Mouse (Mus musculus): ENCODE measurements at regions not wholly inside any gene's neighbourhood (a gene's known extent, or its start where the extent isn't known, plus 50 kb on each side); places are given as distances from the start of the nearest gene placed in this dataset.

GRCm38 (mm10) chr7:137742297-137742751 lies 304.9 kb downstream of the Glrx3 start:
- no peak overlapping the region for H3K9ac ChIP-seq (replicated peaks)
- DNase-seq (ENCODE audit: low read depth in 3 of 3, low spot score in 3 of 3) = no peak
- no peak for TF ChIP-seq CTCF (IDR thresholded peaks at IDR 0.05; ENCODE audit: low read depth)
- TF ChIP-seq EP300 (IDR thresholded peaks at IDR 0.05; ENCODE audit: low read depth) = no peak
- H3K27ac ChIP-seq = no peak overlapping the region
- no peak overlapping the region for H3K4me2 ChIP-seq (ENCODE audit: low read depth)
- ATAC-seq (ENCODE audit: insufficient read depth) = no peak
- no peaks in the 10 kb centered on the region for H3K9me3 ChIP-seq (ENCODE audit: control insufficient read depth, low read length)
- 48% methylated on average over 7 of the region's 7 CpGs for WGBS (ENCODE audit: insufficient replicate concordance)
- H3K36me3 ChIP-seq (replicated peaks; ENCODE audit: control insufficient read depth, insufficient read depth, low read depth) = no peaks in the 10 kb centered on the region
- no peaks in the 10 kb centered on the region for H3K4me1 ChIP-seq (replicated peaks; ENCODE audit: control insufficient read depth in 2 of 2, insufficient read depth in 2 of 2, low read length in 1 of 2)
- H3K27me3 ChIP-seq (ENCODE audit: control insufficient read depth, insufficient read depth, low read length) = no peaks in the 10 kb centered on the region
- no peak overlapping the region for H3K4me3 ChIP-seq (ENCODE audit: insufficient read depth in 1 of 2, low read depth in 2 of 2, low read length in 2 of 2)

DNA sequence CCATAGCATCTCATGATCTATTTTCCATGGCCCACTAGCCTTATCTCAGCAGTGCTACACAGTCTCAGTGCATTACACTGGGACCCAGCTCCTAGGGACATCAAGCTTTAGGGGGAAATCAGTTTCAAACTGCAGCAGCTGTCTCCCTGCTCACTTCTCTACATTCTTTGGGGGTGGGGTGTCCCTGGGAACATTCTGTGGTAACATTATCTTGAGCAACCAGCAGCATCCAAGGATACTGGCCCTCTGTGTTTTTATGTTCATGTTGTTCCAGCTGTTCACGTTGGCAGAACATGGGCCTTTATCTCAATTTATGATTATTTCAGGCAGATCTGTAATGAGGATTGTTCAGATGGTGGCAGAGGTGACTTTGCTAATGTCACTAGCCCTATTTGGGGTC lies 308.2 kb downstream of the Glrx3 start:
- Histone ChIP-seq H3K4me3 (ENCODE audit: insufficient read depth in 1 of 2, low read depth in 2 of 2, low read length in 2 of 2) (no peak overlapping the region), H3K4me2 (ENCODE audit: low read depth) (no peak overlapping the region), H3K9ac (replicated peaks) (no peak overlapping the region), H3K4me1 (replicated peaks; ENCODE audit: control insufficient read depth in 2 of 2, insufficient read depth in 2 of 2, low read length in 1 of 2) (no peaks in the 10 kb centered on the region), H3K36me3 (replicated peaks; ENCODE audit: control insufficient read depth, insufficient read depth, low read depth) (no peaks in the 10 kb centered on the region), H3K27ac (no peak overlapping the region), H3K9me3 (ENCODE audit: control insufficient read depth, low read length) (no peaks in the 10 kb centered on the region), H3K27me3 (ENCODE audit: control insufficient read depth, insufficient read depth, low read length) (no peaks in the 10 kb centered on the region)
- no peak for DNase-seq (ENCODE audit: low read depth in 3 of 3, low spot score in 3 of 3)
- no peak for ATAC-seq (ENCODE audit: insufficient read depth)
- no peak for TF ChIP-seq CTCF (IDR thresholded peaks at IDR 0.05; ENCODE audit: low read depth)
- no peak for TF ChIP-seq EP300 (IDR thresholded peaks at IDR 0.05; ENCODE audit: low read depth)
- WGBS (ENCODE audit: insufficient replicate concordance) = 68% methylated on average over 1 of the region's 1 CpGs

DNA sequence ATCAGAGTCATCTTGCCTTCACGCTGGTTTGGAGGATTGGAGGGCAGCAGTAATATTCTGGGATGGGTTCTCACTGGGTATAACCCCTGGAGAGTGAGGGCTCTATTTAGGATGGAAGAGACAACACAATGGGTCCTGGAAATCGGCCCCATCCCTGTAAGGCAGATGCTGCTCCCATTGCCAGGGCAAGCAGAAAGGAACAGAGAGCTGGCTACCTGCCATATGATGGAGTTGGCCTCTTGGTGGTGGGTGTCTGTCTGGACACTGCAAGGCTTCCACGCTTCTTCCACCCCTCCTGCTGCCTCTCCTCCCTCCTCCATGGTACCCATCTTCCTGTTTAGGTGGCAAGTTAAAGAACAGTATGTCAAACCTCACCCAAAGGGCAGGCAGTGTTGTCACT lies 308.6 kb downstream of the Glrx3 start:
- TF ChIP-seq CTCF (IDR thresholded peaks at IDR 0.05; ENCODE audit: low read depth) (no peak), EP300 (IDR thresholded peaks at IDR 0.05; ENCODE audit: low read depth) (no peak)
- Histone ChIP-seq H3K27ac (no peak overlapping the region), H3K4me1 (replicated peaks; ENCODE audit: control insufficient read depth in 2 of 2, insufficient read depth in 2 of 2, low read length in 1 of 2) (no peaks in the 10 kb centered on the region), H3K9ac (replicated peaks) (no peak overlapping the region), H3K9me3 (ENCODE audit: control insufficient read depth, low read length) (no peaks in the 10 kb centered on the region), H3K4me3 (ENCODE audit: insufficient read depth in 1 of 2, low read depth in 2 of 2, low read length in 2 of 2) (no peak overlapping the region), H3K36me3 (replicated peaks; ENCODE audit: control insufficient read depth, insufficient read depth, low read depth) (no peaks in the 10 kb centered on the region), H3K4me2 (ENCODE audit: low read depth) (no peak overlapping the region), H3K27me3 (ENCODE audit: control insufficient read depth, insufficient read depth, low read length) (no peaks in the 10 kb centered on the region)
- 41% methylated on average over 3 of the region's 3 CpGs for WGBS (ENCODE audit: insufficient replicate concordance)
- ATAC-seq (ENCODE audit: insufficient read depth) (no peak), DNase-seq (ENCODE audit: low read depth in 3 of 3, low spot score in 3 of 3) (no peak)

DNA sequence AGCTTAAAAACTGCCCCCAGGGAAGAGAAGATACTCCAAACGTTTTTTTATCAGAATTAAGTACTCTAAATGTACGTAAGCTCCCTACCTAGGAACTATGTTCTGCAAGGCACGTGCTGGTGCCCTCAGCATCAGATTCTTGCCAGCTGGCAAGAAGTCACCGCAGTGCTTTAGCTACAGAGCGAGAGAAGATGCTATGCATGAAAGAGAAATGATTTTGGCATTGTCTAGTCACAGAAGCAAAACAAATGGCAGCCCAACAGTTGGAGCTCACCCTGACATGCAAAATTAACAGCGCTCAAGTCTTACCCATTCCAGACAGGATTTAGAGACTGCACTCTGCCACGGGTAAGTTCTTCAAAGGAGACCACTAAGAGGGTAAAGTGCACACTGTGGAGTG lies 311.5 kb downstream of the Glrx3 start:
- Histone ChIP-seq H3K27me3 (ENCODE audit: control insufficient read depth, insufficient read depth, low read length) (no peaks in the 10 kb centered on the region), H3K9ac (replicated peaks) (no peak overlapping the region), H3K9me3 (ENCODE audit: control insufficient read depth, low read length) (no peaks in the 10 kb centered on the region), H3K4me3 (ENCODE audit: insufficient read depth in 1 of 2, low read depth in 2 of 2, low read length in 2 of 2) (no peak overlapping the region), H3K4me2 (ENCODE audit: low read depth) (no peak overlapping the region), H3K27ac (no peak overlapping the region), H3K36me3 (replicated peaks; ENCODE audit: control insufficient read depth, insufficient read depth, low read depth) (no peaks in the 10 kb centered on the region), H3K4me1 (replicated peaks; ENCODE audit: control insufficient read depth in 2 of 2, insufficient read depth in 2 of 2, low read length in 1 of 2) (no peaks in the 10 kb centered on the region)
- TF ChIP-seq CTCF (IDR thresholded peaks at IDR 0.05; ENCODE audit: low read depth) = no peak
- no peak for TF ChIP-seq EP300 (IDR thresholded peaks at IDR 0.05; ENCODE audit: low read depth)
- DNase-seq (ENCODE audit: low read depth in 3 of 3, low spot score in 3 of 3) = no peak
- 56% methylated on average over 7 of the region's 7 CpGs for WGBS (ENCODE audit: insufficient replicate concordance)
- no peak for ATAC-seq (ENCODE audit: insufficient read depth)

- H3K36me3 ChIP-seq (replicated peaks; ENCODE audit: control insufficient read depth, insufficient read depth, low read depth) = no peaks in the 10 kb centered on the region
- H3K4me2 ChIP-seq (ENCODE audit: low read depth) = no peak overlapping the region
- no peaks in the 10 kb centered on the region for H3K9me3 ChIP-seq (ENCODE audit: control insufficient read depth, low read length)
- no peak for DNase-seq (ENCODE audit: low read depth in 3 of 3, low spot score in 3 of 3)
- H3K27me3 ChIP-seq (ENCODE audit: control insufficient read depth, insufficient read depth, low read length) = no peaks in the 10 kb centered on the region
- H3K4me3 ChIP-seq (ENCODE audit: insufficient read depth in 1 of 2, low read depth in 2 of 2, low read length in 2 of 2) = no peak overlapping the region
- no peaks in the 10 kb centered on the region for H3K4me1 ChIP-seq (replicated peaks; ENCODE audit: control insufficient read depth in 2 of 2, insufficient read depth in 2 of 2, low read length in 1 of 2)
- no peak overlapping the region for H3K9ac ChIP-seq (replicated peaks)
- TF ChIP-seq CTCF (IDR thresholded peaks at IDR 0.05; ENCODE audit: low read depth) (no peak), EP300 (IDR thresholded peaks at IDR 0.05; ENCODE audit: low read depth) (no peak)
- ATAC-seq (ENCODE audit: insufficient read depth) = no peak
- H3K27ac ChIP-seq = no peak overlapping the region
- 80% methylated on average over 1 of the region's 1 CpGs for WGBS (ENCODE audit: insufficient replicate concordance)
Measured at GRCm38 (mm10) chr7:137750741-137751140, 313.3 kb downstream of the Glrx3 start.
